Mouse (Mus musculus) MEL (cell line): ENCODE results near the gene Gucy1b1.

ENCODE experiments used
- CTCF ChIP-seq, 3 experiments: IDR thresholded peaks in 2 of 3; conservative IDR thresholded peaks in 1 of 3; 2 replicates each; pipeline ENCODE4 v1.5.1; 2011 to 2012; ENCODE audit warnings: low read length in 3 of 3, low read depth in 2 of 3, mild to moderate bottlenecking in 2 of 3, improper control_type of control experiment in 1 of 3, inconsistent platforms in 1 of 3, mixed read lengths in 1 of 3, moderate library complexity in 1 of 3; ENCODE audit not compliant: control insufficient read depth in 1 of 3, insufficient read depth in 1 of 3, poor library complexity in 1 of 3, severe bottlenecking in 1 of 3
- ELF1 ChIP-seq: IDR thresholded peaks from 2 replicates; pipeline ENCODE4 v1.6.1; 2014; ENCODE audit warnings: low read depth, mild to moderate bottlenecking, inconsistent platforms, low read length, improper control_type of control experiment, moderate library complexity
- GABPA ChIP-seq: IDR thresholded peaks from 2 replicates; pipeline ENCODE4 v1.6.1; 2012; ENCODE audit warnings: low read depth, mild to moderate bottlenecking, inconsistent platforms, low read length, improper control_type of control experiment, moderate library complexity
- MAX ChIP-seq: IDR thresholded peaks from 2 replicates; pipeline ENCODE4 v1.6.1; 2011; ENCODE audit warnings: low read length, improper control_type of control experiment
- POLR2A ChIP-seq, 2 experiments: IDR thresholded peaks; 2 replicates each; pipeline ENCODE4 v1.6.1; 2011 to 2012; ENCODE audit warnings: low read length in 2 of 2, mild to moderate bottlenecking in 2 of 2, control low read depth in 1 of 2, improper control_type of control experiment in 1 of 2, low read depth in 1 of 2, moderate library complexity in 1 of 2; ENCODE audit not compliant: control insufficient read depth in 1 of 2, insufficient read depth in 1 of 2, poor library complexity in 1 of 2
- USF1 ChIP-seq: IDR thresholded peaks from 2 replicates; pipeline ENCODE4 v1.6.1; 2014; ENCODE audit warnings: low read depth, mild to moderate bottlenecking, inconsistent platforms, low read length, improper control_type of control experiment, moderate library complexity
- USF2 ChIP-seq, 2 experiments: IDR thresholded peaks; 2 replicates each; pipeline ENCODE4 v1.6.1; 2011 to 2012; ENCODE audit warnings: improper control_type of control experiment in 2 of 2, low read length in 2 of 2, borderline replicate concordance in 1 of 2, inconsistent platforms in 1 of 2, low read depth in 1 of 2, mild to moderate bottlenecking in 1 of 2; ENCODE audit not compliant: insufficient read depth in 1 of 2

DNA sequence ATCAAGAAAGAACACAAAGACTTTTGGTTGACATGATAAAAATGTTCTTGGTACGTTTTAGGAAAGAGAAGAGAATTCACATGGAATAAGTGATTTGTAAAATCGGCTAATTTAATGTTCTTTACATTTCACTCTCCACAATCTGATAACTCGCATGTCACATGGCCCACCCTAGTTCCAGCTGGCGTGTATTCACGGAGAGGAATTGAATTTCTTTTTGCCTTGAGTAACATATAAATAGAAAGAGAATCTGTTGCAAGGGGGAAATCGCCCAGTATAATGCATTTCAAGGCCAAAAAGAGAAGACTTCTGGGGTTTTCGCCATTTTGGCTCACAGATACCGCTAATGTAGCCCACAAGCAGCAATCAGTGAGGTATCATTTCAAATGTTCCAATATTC, 28.4 kb downstream of the Gucy1b1 start:
- no peak for TF ChIP-seq ELF1
- no peak for TF ChIP-seq POLR2A (IDR thresholded peaks at IDR 0.05; ENCODE audit: control insufficient read depth in 1 of 2, insufficient read depth in 1 of 2, low read depth in 1 of 2, low read length in 2 of 2, poor library complexity in 1 of 2)
- TF ChIP-seq USF1: no peak
- no peak for TF ChIP-seq CTCF (IDR thresholded peaks at IDR 0.05 in 2 of 3, conservative IDR thresholded peaks at IDR 0.05 in 1 of 3; ENCODE audit: control insufficient read depth in 1 of 3, insufficient read depth in 1 of 3, low read depth in 2 of 3, low read length in 3 of 3, poor library complexity in 1 of 3, severe bottlenecking in 1 of 3)
- TF ChIP-seq USF2 (IDR thresholded peaks at IDR 0.05; ENCODE audit: borderline replicate concordance in 1 of 2, insufficient read depth in 1 of 2, low read depth in 1 of 2, low read length in 2 of 2): no peak
- no peak for TF ChIP-seq GABPA
- no peak for TF ChIP-seq MAX
